Mouse (Mus musculus) liver, postnatal 0 days (tissue): ENCODE measurements around the gene Rec114. TPM values are rescaled to one million over a fixed set of nuclear protein-coding genes. Genes with fewer than 3 reads are reported as not detected.

ENCODE experiments used
- ATAC-seq: fragments of 200-750 bp; cut with Nextera tagmentation; 2 replicates; pipeline ENCODE4 v1.8.0; 2017; ENCODE audit warnings: mild to moderate bottlenecking, moderate library complexity
- DNase-seq: peaks from one replicate; pipeline ENCODE4 v3.0.0-alpha.2; 2016
- H3K27ac ChIP-seq: fragments of 300-500 bp; sonication (generic); 2 replicates; pipeline ENCODE4 v1.5.1; 2014; ENCODE audit warnings: antibody characterized with exemption, moderate library complexity, mild to moderate bottlenecking, low read depth
- H3K27me3 ChIP-seq: fragments of 300-500 bp; sonication (generic); 2 replicates; pipeline ENCODE4 v1.6.1; 2014; ENCODE audit warnings: low read length, control low read depth, mixed read lengths; ENCODE audit not compliant: insufficient read depth
- H3K36me3 ChIP-seq: fragments of 300-500 bp; sonication (generic); replicated peaks from 2 replicates; pipeline ENCODE4 v1.6.1; 2014; ENCODE audit warnings: mild to moderate bottlenecking, control low read depth, low read length, moderate library complexity, mixed read lengths; ENCODE audit not compliant: insufficient read depth
- H3K4me1 ChIP-seq: fragments of 300-500 bp; sonication (generic); 2 replicates; pipeline ENCODE4 v1.6.1; 2014; ENCODE audit warnings: antibody characterized with exemption, mild to moderate bottlenecking, control low read depth; ENCODE audit not compliant: insufficient read depth
- H3K4me2 ChIP-seq: fragments of 300-500 bp; sonication (generic); 2 replicates; pipeline ENCODE4 v1.6.1; 2014; ENCODE audit warnings: low read depth, mild to moderate bottlenecking, low read length, moderate library complexity, mixed read lengths
- H3K4me3 ChIP-seq: fragments of 300-500 bp; sonication (generic); 2 replicates; pipeline ENCODE4 v1.5.1; 2014; ENCODE audit warnings: low read depth, low read length
- H3K9ac ChIP-seq: fragments of 300-500 bp; sonication (generic); replicated peaks from 2 replicates; pipeline ENCODE4 v1.6.1; 2014; ENCODE audit warnings: mild to moderate bottlenecking, moderate library complexity
- H3K9me3 ChIP-seq: fragments of 300-500 bp; sonication (generic); 2 replicates; pipeline ENCODE4 v1.6.1; 2016; ENCODE audit warnings: mild to moderate bottlenecking, control low read depth, low read length, mixed read lengths
- CTCF ChIP-seq: sonication (generic); IDR thresholded peaks from 2 replicates; pipeline ENCODE4 v1.5.1; 2016; ENCODE audit warnings: antibody characterized with exemption, low read depth
- EP300 ChIP-seq: IDR thresholded peaks from 2 replicates; pipeline ENCODE4 v1.6.1; 2016; ENCODE audit warnings: antibody characterized with exemption, low read depth, mild to moderate bottlenecking
- WGBS: fragments of 180-500 bp; shearing (Covaris S2); extraction: QIAGEN DNeasy Blood & Tissue Kit; methylation state at CpG from one replicate; pipeline ENCODE4 v1.1.7; 2014; ENCODE audit not compliant: insufficient replicate concordance; 5-methylcytosine and 5-hydroxymethylcytosine counted together
- polyA plus RNA-seq: library from polyadenylated mRNA; unstranded; fragments of >200 nt; fragmentation: Nextera tagmentation; extraction: Ambion mirVana; gene quantifications from 2 replicates; pipeline ENCODE4 v1.2.1, GENCODE M21; 2015

Gene Rec114
- polyA plus RNA-seq, 1 experiment from 2014 or later, result 35.1 TPM

- Histone ChIP-seq H3K9ac (no peak overlapping the region), H3K27me3 (no peaks in the 10 kb centered on the region), H3K4me3 (no peak overlapping the region), H3K27ac (no peak overlapping the region), H3K9me3 (no peaks in the 10 kb centered on the region), H3K4me1 (no peaks in the 10 kb centered on the region), H3K36me3 (no peaks in the 10 kb centered on the region), H3K4me2 (no peak overlapping the region)
- ATAC-seq (no peak), DNase-seq (no peak)
- no peak for TF ChIP-seq EP300
- no peak for TF ChIP-seq CTCF
- 77% methylated on average over 11 of the region's 11 CpGs for WGBS
Observed at GRCm38 (mm10) chr9:58707796-58708195, 36.0 kb downstream of the Rec114 start.

GRCm38 (mm10) chr9:58706024-58706423 is 37.7 kb downstream of the Rec114 start:
- no peak overlapping the region for H3K4me3 ChIP-seq
- 77% methylated on average over 7 of the region's 7 CpGs for WGBS
- no peaks in the 10 kb centered on the region for H3K27me3 ChIP-seq
- no peaks in the 10 kb centered on the region for H3K36me3 ChIP-seq
- no peaks in the 10 kb centered on the region for H3K9me3 ChIP-seq
- H3K4me2 ChIP-seq, result no peak overlapping the region
- no peak for TF ChIP-seq CTCF
- no peak for TF ChIP-seq EP300
- no peaks in the 10 kb centered on the region for H3K4me1 ChIP-seq
- DNase-seq, result no peak
- H3K27ac ChIP-seq, result no peak overlapping the region
- no peak for ATAC-seq
- H3K9ac ChIP-seq, result no peak overlapping the region

GRCm38 (mm10) chr9:58703766-58704165 is 40.0 kb downstream of the Rec114 start:
- no peaks in the 10 kb centered on the region for H3K4me1 ChIP-seq
- no peak overlapping the region for H3K4me3 ChIP-seq
- H3K27ac ChIP-seq, result no peak overlapping the region
- TF ChIP-seq CTCF (no peak), EP300 (no peak)
- H3K9ac ChIP-seq, result no peak overlapping the region
- DNase-seq, result no peak
- no peaks in the 10 kb centered on the region for H3K27me3 ChIP-seq
- no peak overlapping the region for H3K4me2 ChIP-seq
- no peaks in the 10 kb centered on the region for H3K9me3 ChIP-seq
- no peaks in the 10 kb centered on the region for H3K36me3 ChIP-seq
- WGBS, result 85% methylated on average over 7 of the region's 7 CpGs
- ATAC-seq, result no peak

GRCm38 (mm10) chr9:58701751-58702150 is 42.0 kb downstream of the Rec114 start:
- no peak overlapping the region for H3K4me3 ChIP-seq
- no peaks in the 10 kb centered on the region for H3K9me3 ChIP-seq
- no peaks in the 10 kb centered on the region for H3K4me1 ChIP-seq
- WGBS, result 77% methylated on average over 2 of the region's 2 CpGs
- TF ChIP-seq CTCF (no peak), EP300 (no peak)
- no peak overlapping the region for H3K4me2 ChIP-seq
- no peaks in the 10 kb centered on the region for H3K36me3 ChIP-seq
- DNase-seq (no peak), ATAC-seq (no peak)
- H3K27me3 ChIP-seq, result no peaks in the 10 kb centered on the region
- H3K27ac ChIP-seq, result no peak overlapping the region
- H3K9ac ChIP-seq, result no peak overlapping the region

- ATAC-seq, result no peak
- Histone ChIP-seq H3K27ac (no peak overlapping the region), H3K36me3 (no peaks in the 10 kb centered on the region), H3K4me2 (no peak overlapping the region), H3K27me3 (no peaks in the 10 kb centered on the region), H3K9me3 (no peaks in the 10 kb centered on the region), H3K9ac (no peak overlapping the region), H3K4me3 (no peak overlapping the region), H3K4me1 (no peaks in the 10 kb centered on the region)
- WGBS, result 87% methylated on average over 2 of the region's 2 CpGs
- TF ChIP-seq EP300 (no peak), CTCF (no peak)
- DNase-seq, result no peak
Observed at GRCm38 (mm10) chr9:58698486-58698885, 45.3 kb downstream of the Rec114 start.

GRCm38 (mm10) chr9:58691471-58691870 is 52.3 kb downstream of the Rec114 start:
- Histone ChIP-seq H3K4me1 (no peaks in the 10 kb centered on the region; the same call in 1 of the 2 replicates), H3K9me3 (no peaks in the 10 kb centered on the region), H3K27me3 (no peaks in the 10 kb centered on the region), H3K4me2 (no peak overlapping the region), H3K4me3 (no peak overlapping the region), H3K9ac (no peak overlapping the region), H3K27ac (no peak overlapping the region), H3K36me3 (no peaks in the 10 kb centered on the region)
- 77% methylated on average over 7 of the region's 7 CpGs for WGBS
- DNase-seq (no peak), ATAC-seq (no peak)
- no peak for TF ChIP-seq EP300
- TF ChIP-seq CTCF, result no peak

GRCm38 (mm10) chr9:58690701-58691100 is 53.1 kb downstream of the Rec114 start:
- ATAC-seq (no peak), DNase-seq (no peak)
- Histone ChIP-seq H3K4me3 (no peak overlapping the region), H3K4me1 (no peaks in the 10 kb centered on the region; the same call in 1 of the 2 replicates), H3K36me3 (no peaks in the 10 kb centered on the region), H3K9ac (no peak overlapping the region), H3K4me2 (no peak overlapping the region), H3K27ac (no peak overlapping the region), H3K9me3 (no peaks in the 10 kb centered on the region), H3K27me3 (no peaks in the 10 kb centered on the region)
- 73% methylated on average over 4 of the region's 4 CpGs for WGBS
- TF ChIP-seq EP300 (no peak), CTCF (no peak)
